Mouse (Mus musculus) kidney, embryonic 16.5 days (tissue): ENCODE data around the gene Ceacam1. TPM values are rescaled to one million over a fixed set of nuclear protein-coding genes. Genes with fewer than 3 reads are reported as not detected.
A peak's percentile ranks its signal among the peaks of the same experiment; 100 is the strongest.
"Not testable (repeated sequence)": the region's sequence is repeated elsewhere in the genome, so short reads cannot be mapped to it uniquely, and the experiment has no call there.

Experiments used
- ATAC-seq: fragments of 200-750 bp; cut with Nextera tagmentation; 2 replicates; pipeline ENCODE4 v1.8.0; 2017; ENCODE audit warnings: moderate TSS enrichment; ENCODE audit not compliant: low FRiP score, low TSS enrichment
- H3K27ac ChIP-seq: fragments of 300-500 bp; sonication (generic); 2 replicates; pipeline ENCODE4 v1.5.1; 2014; ENCODE audit warnings: low read length
- H3K27me3 ChIP-seq: fragments of 300-500 bp; sonication (generic); 2 replicates; pipeline ENCODE4 v1.6.1; 2014; ENCODE audit warnings: low read length, control low read depth, mixed read lengths; ENCODE audit not compliant: insufficient read depth
- H3K36me3 ChIP-seq: fragments of 300-500 bp; sonication (generic); 2 replicates; pipeline ENCODE4 v1.6.1; 2014; ENCODE audit warnings: low read length, control low read depth, mixed read lengths; ENCODE audit not compliant: insufficient read depth
- H3K4me1 ChIP-seq: fragments of 300-500 bp; sonication (generic); 2 replicates; pipeline ENCODE4 v1.6.1; 2014; ENCODE audit warnings: low read length, control low read depth, mixed read lengths; ENCODE audit not compliant: insufficient read depth
- H3K4me2 ChIP-seq: fragments of 300-500 bp; sonication (generic); replicated peaks from 2 replicates; pipeline ENCODE4 v1.6.1; 2014; ENCODE audit warnings: low read depth, low read length
- H3K4me3 ChIP-seq: fragments of 300-500 bp; sonication (generic); 2 replicates; pipeline ENCODE4 v1.5.1; 2014; ENCODE audit warnings: mild to moderate bottlenecking, low read length
- H3K9ac ChIP-seq: fragments of 300-500 bp; sonication (generic); replicated peaks from 2 replicates; pipeline ENCODE4 v1.6.1; 2014; ENCODE audit warnings: low read length
- H3K9me3 ChIP-seq: fragments of 300-500 bp; sonication (generic); 2 replicates; pipeline ENCODE4 v1.6.1; 2016; ENCODE audit warnings: low read length, control low read depth
- WGBS: fragments of 180-500 bp; shearing (Covaris S2); extraction: QIAGEN DNeasy Blood & Tissue Kit; methylation state at CpG from one replicate; pipeline ENCODE4 v1.1.7; 2014; 5-methylcytosine and 5-hydroxymethylcytosine counted together
- polyA plus RNA-seq: library from polyadenylated mRNA; unstranded; fragments of >200 nt; fragmentation: Nextera tagmentation; extraction: Ambion mirVana; gene quantifications from 2 replicates; pipeline ENCODE4 v1.2.1, GENCODE M21; 2015

Ceacam1 gene
- polyA plus RNA-seq = 4.4 and 4.6 TPM in 2 replicates

GRCm38 (mm10) chr7:25477091-25477751, at the start of gene Ceacam1:
Ceacam1 (minus strand) TSS chr7:25477603.
- not testable (repeated sequence) for H3K9me3 ChIP-seq, H3K4me3 ChIP-seq, H3K4me1 ChIP-seq, H3K27ac ChIP-seq, H3K9ac ChIP-seq, H3K27me3 ChIP-seq, H3K36me3 ChIP-seq
- 0 out of 2 replicates have a peak within 1 kb of the TSS, but pooled peaks have one; percentile 18 for H3K4me2 ChIP-seq
- 11% methylated on average over 5 of the region's 5 CpGs for WGBS
- ATAC-seq = peak; percentile 84

DNA sequence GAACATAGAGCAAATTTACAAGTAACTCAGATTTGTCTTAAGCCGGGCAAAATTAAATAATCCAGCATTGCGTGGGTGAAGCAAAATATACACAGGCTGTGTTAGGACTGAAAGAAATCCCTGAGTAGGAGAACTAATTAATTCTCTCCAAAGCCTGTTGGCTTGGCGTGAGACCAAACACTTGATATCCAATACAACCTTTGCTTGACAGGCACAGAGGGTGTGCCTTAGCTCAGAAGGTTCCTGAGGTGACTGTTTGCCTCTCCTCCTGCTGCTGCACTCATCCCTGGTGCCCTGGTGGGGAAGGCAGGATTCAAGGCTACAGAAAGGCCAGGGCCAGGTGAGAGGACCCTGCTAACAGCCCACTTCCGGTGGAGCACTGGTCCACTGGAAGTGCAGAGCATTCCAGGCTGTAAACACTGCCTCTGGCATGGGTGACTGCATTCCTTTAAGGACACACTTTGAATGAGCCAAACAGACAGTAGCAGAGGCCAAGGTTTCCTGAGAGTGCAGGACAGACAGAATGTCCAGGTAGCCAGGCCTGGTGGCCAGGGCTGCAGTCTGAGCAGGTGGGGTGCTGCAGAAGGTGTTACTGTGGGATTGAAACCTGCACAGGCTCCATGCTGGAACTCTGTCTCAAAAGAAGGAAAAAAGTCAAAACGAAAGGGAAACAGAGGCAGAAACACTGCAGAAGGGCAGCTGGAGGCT, 38.8 kb upstream of the Ceacam1 start:
- H3K27me3 ChIP-seq, ATAC-seq, H3K9ac ChIP-seq, H3K27ac ChIP-seq, H3K4me3 ChIP-seq, H3K4me1 ChIP-seq, H3K36me3 ChIP-seq, H3K9me3 ChIP-seq, H3K4me2 ChIP-seq: not testable (repeated sequence)
- WGBS = 68% methylated on average over 2 of the region's 5 CpGs

DNA sequence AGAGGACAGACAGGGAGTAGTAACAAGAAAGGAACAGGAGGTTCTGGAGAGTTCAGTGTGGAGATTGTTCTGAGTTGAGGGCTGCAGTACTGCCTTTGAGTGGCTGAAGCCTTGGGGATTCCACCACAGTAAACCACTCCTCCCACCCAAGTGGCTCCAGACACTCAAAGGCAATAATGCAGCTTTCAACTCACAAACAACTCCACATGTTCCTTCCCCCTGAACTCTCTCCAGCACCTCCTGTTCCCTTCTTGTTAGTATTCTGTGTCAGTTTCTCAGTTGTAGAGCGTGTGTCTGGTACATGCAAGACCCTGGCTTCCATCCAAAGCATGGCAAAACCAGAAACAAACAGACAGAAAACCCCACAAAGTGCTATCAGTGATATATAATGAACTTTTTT, 38.3 kb upstream of the Ceacam1 start:
- H3K9me3 ChIP-seq, H3K4me2 ChIP-seq, H3K4me3 ChIP-seq, ATAC-seq, H3K27me3 ChIP-seq, H3K9ac ChIP-seq, H3K4me1 ChIP-seq, H3K36me3 ChIP-seq, H3K27ac ChIP-seq: not testable (repeated sequence)
- 80% methylated on average over 1 of the region's 1 CpGs for WGBS

DNA sequence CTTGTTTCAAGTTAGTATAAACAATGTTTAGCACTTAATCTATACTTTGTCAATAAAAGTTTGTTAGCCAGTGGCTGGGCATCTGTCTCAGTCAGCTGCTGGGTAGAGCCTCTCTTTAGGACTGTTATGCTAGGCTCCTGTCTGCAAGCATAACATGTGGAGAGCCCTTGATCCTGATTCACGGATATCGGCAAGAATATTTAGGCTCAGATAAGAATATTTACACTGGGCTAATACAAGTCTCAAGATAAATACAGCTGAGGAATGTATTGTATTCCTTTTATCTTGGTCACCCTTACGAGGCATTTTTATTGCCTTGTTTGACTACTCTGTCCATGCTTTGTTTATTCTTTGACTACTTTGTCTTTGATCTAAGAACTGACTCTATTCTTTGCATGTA, 32.5 kb upstream of the Ceacam1 start:
- 25% methylated on average over 3 of the region's 3 CpGs for WGBS
- no peak overlapping the region for H3K9ac ChIP-seq
- no peak for ATAC-seq

GRCm38 (mm10) chr7:25494649-25495048, 17.2 kb upstream of the Ceacam1 start:
- Histone ChIP-seq H3K4me1 (no peaks in the 10 kb centered on the region), H3K27me3 (no peaks in the 10 kb centered on the region), H3K36me3 (no peaks in the 10 kb centered on the region), H3K4me2 (no peak overlapping the region), H3K9me3 (no peaks in the 10 kb centered on the region), H3K4me3 (no peak overlapping the region), H3K9ac (no peak overlapping the region), H3K27ac (no peak overlapping the region)
- WGBS = 86% methylated on average over 1 of the region's 1 CpGs
- ATAC-seq = no peak

More for the DNA sequence above, 32.5 kb upstream of the Ceacam1 start:
- no peak overlapping the region for H3K27ac ChIP-seq
- H3K4me2 ChIP-seq = no peak overlapping the region
- H3K4me1 ChIP-seq = no peaks in the 10 kb centered on the region
- no peaks in the 10 kb centered on the region for H3K9me3 ChIP-seq
- no peaks in the 10 kb centered on the region for H3K36me3 ChIP-seq
- H3K27me3 ChIP-seq = no peaks in the 10 kb centered on the region
- no peak overlapping the region for H3K4me3 ChIP-seq

DNA sequence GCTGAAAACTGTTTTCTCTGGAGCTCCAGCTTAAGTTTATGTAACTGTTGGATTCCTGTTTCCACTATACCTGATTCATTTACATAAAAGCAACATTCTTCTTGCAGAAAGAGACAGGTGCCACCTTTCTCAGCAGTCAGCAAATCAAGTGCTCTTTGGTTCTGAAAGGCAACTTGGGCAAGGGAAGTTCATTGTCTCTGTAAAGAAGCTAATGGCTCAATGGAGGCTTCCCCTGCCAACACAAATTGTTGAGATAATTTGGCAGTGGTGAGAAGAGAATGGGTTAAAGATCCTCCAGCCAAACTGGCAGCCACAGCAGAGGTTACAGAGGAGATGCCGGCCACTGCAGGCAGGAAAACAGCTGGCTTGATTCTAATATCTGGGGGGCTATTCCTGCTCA, 13.3 kb upstream of the Ceacam1 start:
- not testable (repeated sequence) for H3K4me1 ChIP-seq, H3K9me3 ChIP-seq, H3K27me3 ChIP-seq, H3K4me2 ChIP-seq, H3K36me3 ChIP-seq, H3K27ac ChIP-seq, ATAC-seq, H3K9ac ChIP-seq, H3K4me3 ChIP-seq
- no CpG with 5 or more reads among the region's 1 CpGs for WGBS

GRCm38 (mm10) chr7:25489382-25489781, 12.0 kb upstream of the Ceacam1 start:
- H3K27ac ChIP-seq, H3K4me3 ChIP-seq, H3K9ac ChIP-seq, H3K4me2 ChIP-seq, H3K27me3 ChIP-seq, ATAC-seq, H3K9me3 ChIP-seq, H3K4me1 ChIP-seq, H3K36me3 ChIP-seq: not testable (repeated sequence)
- 78% methylated on average over 3 of the region's 3 CpGs for WGBS

DNA sequence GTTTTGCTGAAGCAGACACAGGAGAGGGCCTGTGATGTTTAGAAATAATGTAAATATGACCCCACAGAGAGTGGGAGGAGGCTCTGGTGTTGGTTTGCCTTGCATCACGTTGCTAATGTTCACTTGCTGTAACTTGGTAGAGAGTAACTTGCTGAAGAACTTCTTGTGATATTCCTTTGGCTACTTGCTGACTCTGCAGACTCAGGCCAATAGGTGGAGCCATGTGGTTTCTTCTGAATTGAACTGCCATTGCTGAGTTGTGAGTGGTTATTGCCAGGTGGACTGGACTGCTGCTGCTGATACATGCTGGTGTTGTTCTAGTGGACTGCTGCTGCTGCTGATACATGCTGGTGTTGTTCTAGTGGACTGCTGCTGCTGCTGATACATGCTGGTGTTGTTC, 8.8 kb upstream of the Ceacam1 start:
- Histone ChIP-seq H3K9me3 (no peaks in the 10 kb centered on the region), H3K27ac (no peak overlapping the region), H3K36me3 (no peaks in the 10 kb centered on the region), H3K4me2 (no peak overlapping the region), H3K9ac (no peak overlapping the region), H3K4me3 (no peak overlapping the region), H3K4me1 (no peaks in the 10 kb centered on the region), H3K27me3 (no peaks in the 10 kb centered on the region)
- no peak for ATAC-seq
- 26% methylated on average over 1 of the region's 1 CpGs for WGBS

- ATAC-seq = no peak
- Histone ChIP-seq H3K27me3 (no peaks in the 10 kb centered on the region), H3K4me1 (no peaks in the 10 kb centered on the region), H3K4me3 (no peak overlapping the region), H3K4me2 (no peak overlapping the region), H3K9me3 (no peaks in the 10 kb centered on the region), H3K27ac (no peak overlapping the region), H3K9ac (no peak overlapping the region), H3K36me3 (no peaks in the 10 kb centered on the region)
- 79% methylated on average over 5 of the region's 5 CpGs for WGBS
Measured at GRCm38 (mm10) chr7:25485061-25485460, 7.7 kb upstream of the Ceacam1 start.

GRCm38 (mm10) chr7:25483133-25483735, 5.8 kb upstream of the Ceacam1 start:
- H3K27ac ChIP-seq = no peak overlapping the region
- no peaks in the 10 kb centered on the region for H3K27me3 ChIP-seq
- no peak overlapping the region for H3K4me3 ChIP-seq
- WGBS = 85% methylated on average over 8 of the region's 8 CpGs
- no peak for ATAC-seq
- H3K4me1 ChIP-seq = no peaks in the 10 kb centered on the region
- no peaks in the 10 kb centered on the region for H3K36me3 ChIP-seq
- H3K4me2 ChIP-seq = no peak overlapping the region
- no peaks in the 10 kb centered on the region for H3K9me3 ChIP-seq
- H3K9ac ChIP-seq = no peak overlapping the region
